ENCODE assay signal across 40 mouse cellular contexts in the genomic region with DNA sequence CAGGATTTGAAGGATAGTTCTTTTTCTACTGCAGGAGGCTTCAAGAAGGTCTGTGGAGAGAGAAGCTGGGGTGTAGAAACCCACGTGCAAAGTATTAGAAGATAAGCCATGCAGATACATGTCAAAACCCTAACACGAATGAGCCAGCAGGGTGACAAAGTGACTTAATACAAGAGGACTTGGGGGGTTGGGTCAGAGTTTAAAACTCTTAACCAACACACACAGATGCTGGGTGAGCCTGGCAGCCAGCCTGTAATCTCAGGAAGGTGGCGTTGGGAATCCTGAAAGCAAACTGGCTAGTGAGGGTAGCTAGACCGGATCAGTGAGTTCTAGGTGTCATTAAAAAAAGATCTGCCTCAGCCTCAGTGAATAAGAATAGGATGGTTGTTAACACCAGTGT. TPM values are rescaled to one million over a fixed set of nuclear protein-coding genes. Genes with fewer than 3 reads are reported as not detected.
"Had no signal": no experiment of that assay in that cellular context is flagged by ENCODE, and none has a peak within 500 bp of the region (broad histone marks: within the 10 kb centered on the region; RNA-seq: fewer than 3 reads in every experiment).

No protein-coding gene starts in this region.

- H3K4me3 ChIP-seq: heart, adult 2 months; heart, embryonic 13.5 days; heart, embryonic 15.5 days; hindbrain, embryonic 10.5 days; hindbrain, embryonic 12.5 days; intestine, embryonic 15.5 days; kidney, embryonic 15.5 days; limb, embryonic 13.5 days; limb, embryonic 15.5 days had no signal

- ATAC-seq: hindbrain, embryonic 16.5 days; inflammation-experienced regulatory T-cells, adult 6 months; intestine, embryonic 15.5 days had no signal

- H3K27ac ChIP-seq: heart, adult 2 months; heart, embryonic 13.5 days; heart, embryonic 15.5 days; hindbrain, embryonic 10.5 days; hindbrain, embryonic 12.5 days; hindbrain, embryonic 14.5 days; intestine, embryonic 15.5 days; kidney, embryonic 15.5 days; kidney, postnatal 0 days; limb, embryonic 13.5 days; limb, embryonic 15.5 days had no signal

- H3K4me2 ChIP-seq: heart, embryonic 11.5 days; heart, embryonic 13.5 days; heart, embryonic 15.5 days; hindbrain, embryonic 12.5 days; hindbrain, embryonic 14.5 days; intestine, embryonic 15.5 days; kidney, embryonic 15.5 days; limb, embryonic 13.5 days; limb, embryonic 15.5 days had no signal

- DNase-seq: gastrocnemius, postnatal 14 days; gastrocnemius, postnatal 36 days; heart, adult 2 months; heart, postnatal 14 days; heart, postnatal 4 days; kidney, adult 11 months; kidney, adult 2 months; kidney, adult 9 months; kidney, postnatal 14 days; kidney, postnatal 36 days; layer of hippocampus, adult 9-11 months; layer of hippocampus, postnatal 36 days; left cerebral cortex, postnatal 4 days had no signal

- H3K9me3 ChIP-seq: heart, embryonic 13.5 days; heart, embryonic 15.5 days; hindbrain, embryonic 10.5 days; hindbrain, embryonic 12.5 days; intestine, embryonic 15.5 days; kidney, embryonic 15.5 days; limb, embryonic 13.5 days; limb, embryonic 15.5 days had no signal

- H3K9ac ChIP-seq: heart, embryonic 13.5 days; heart, embryonic 15.5 days; hindbrain, embryonic 12.5 days; hindbrain, embryonic 14.5 days; intestine, embryonic 15.5 days; kidney, embryonic 15.5 days; limb, embryonic 13.5 days; limb, embryonic 15.5 days had no signal

- H3K36me3 ChIP-seq: heart, embryonic 13.5 days; heart, embryonic 15.5 days; hindbrain, embryonic 10.5 days; hindbrain, embryonic 12.5 days; intestine, embryonic 15.5 days; kidney, embryonic 15.5 days; limb, embryonic 13.5 days; limb, embryonic 15.5 days had no signal

RNA-seq across cellular contexts. Expression of gene Gm28372, which starts 37.7 kb away (rescaled TPM):
- total RNA-seq: gastrocnemius, adult 18-20 months; gastrocnemius, adult 8-10 months; gastrocnemius, postnatal 14 days; gastrocnemius, postnatal 36 days; granulocyte monocyte progenitor cell, adult 5-6 weeks; heart, adult 2 months; heart, postnatal 14 days; heart, postnatal 4 days; layer of hippocampus, adult 18-20 months; layer of hippocampus, adult 8-10 months; layer of hippocampus, postnatal 14 days; layer of hippocampus, postnatal 36 days; left cerebral cortex, adult 18-20 months; left cerebral cortex, adult 8-10 months; left cerebral cortex, postnatal 10 days; left cerebral cortex, postnatal 25 days; left cerebral cortex, postnatal 4 days; liver, adult 2 months had no signal
- polyA plus RNA-seq: heart, adult 2 months; heart, embryonic 11.5 days; heart, embryonic 13.5 days; heart, embryonic 15.5 days; heart, postnatal 0 days; hindbrain, embryonic 10.5 days; hindbrain, embryonic 16.5 days; inflammation-experienced regulatory T-cells, adult 6 months; intestine, embryonic 15.5 days; kidney, adult 2 months; kidney, embryonic 15.5 days; kidney, postnatal 0 days; large intestine, adult 2 months; limb, embryonic 11.5 days; limb, embryonic 15.5 days; liver, adult 2 months had no signal

RNA-seq across cellular contexts. Expression of gene 1700020A23Rik, which starts 37.7 kb away (rescaled TPM):
- total RNA-seq: gastrocnemius, adult 18-20 months; gastrocnemius, adult 8-10 months; gastrocnemius, postnatal 14 days; gastrocnemius, postnatal 36 days; granulocyte monocyte progenitor cell, adult 5-6 weeks; heart, adult 2 months; heart, postnatal 14 days; heart, postnatal 4 days; layer of hippocampus, adult 18-20 months; layer of hippocampus, adult 8-10 months; layer of hippocampus, postnatal 14 days; layer of hippocampus, postnatal 36 days; left cerebral cortex, adult 18-20 months; left cerebral cortex, adult 8-10 months; left cerebral cortex, postnatal 10 days; left cerebral cortex, postnatal 25 days; left cerebral cortex, postnatal 4 days; liver, adult 2 months had no signal
- polyA plus RNA-seq: heart, adult 2 months; heart, embryonic 11.5 days; heart, embryonic 13.5 days; heart, embryonic 15.5 days; heart, postnatal 0 days; hindbrain, embryonic 12.5 days; inflammation-experienced regulatory T-cells, adult 6 months; intestine, embryonic 15.5 days; kidney, embryonic 15.5 days; kidney, postnatal 0 days; large intestine, adult 2 months; limb, embryonic 11.5 days; limb, embryonic 13.5 days; limb, embryonic 15.5 days; liver, adult 2 months had no signal

RNA-seq across cellular contexts. Expression of gene Tmem239, which starts 38.9 kb away (rescaled TPM):
- total RNA-seq: gastrocnemius, adult 18-20 months; gastrocnemius, adult 8-10 months; gastrocnemius, postnatal 14 days; gastrocnemius, postnatal 36 days; granulocyte monocyte progenitor cell, adult 5-6 weeks; heart, adult 2 months; heart, postnatal 14 days; heart, postnatal 4 days; layer of hippocampus, adult 18-20 months; layer of hippocampus, adult 8-10 months; layer of hippocampus, postnatal 14 days; layer of hippocampus, postnatal 36 days; left cerebral cortex, adult 18-20 months; left cerebral cortex, adult 8-10 months; left cerebral cortex, postnatal 10 days; left cerebral cortex, postnatal 25 days; left cerebral cortex, postnatal 4 days; liver, adult 2 months had no signal
- polyA plus RNA-seq: heart, adult 2 months; heart, embryonic 11.5 days; heart, embryonic 15.5 days; heart, postnatal 0 days; hindbrain, embryonic 10.5 days; hindbrain, embryonic 12.5 days; hindbrain, embryonic 14.5 days; inflammation-experienced regulatory T-cells, adult 6 months; intestine, embryonic 15.5 days; kidney, adult 2 months; kidney, embryonic 15.5 days; kidney, postnatal 0 days; large intestine, adult 2 months; limb, embryonic 13.5 days; liver, adult 2 months had no signal
